Mouse (Mus musculus) hindbrain, embryonic 15.5 days (tissue): ENCODE data around the gene Cbs. TPM values are rescaled to one million over a fixed set of nuclear protein-coding genes. Genes with fewer than 3 reads are reported as not detected.

Experiments
- microRNA-seq: library from miRNA; unstranded; fragments of <30 nt; microRNA quantifications from one replicate; pipeline ENCODE4, GENCODE M21; 2016
- polyA plus RNA-seq: library from polyadenylated mRNA; unstranded; fragments of >200 nt; fragmentation: Nextera tagmentation; extraction: Ambion mirVana; gene quantifications from 2 replicates; pipeline ENCODE4 v1.2.1, GENCODE M21; 2015

Gene Cbs
- polyA plus RNA-seq, 1 experiment from 2014 or later = 8.9 TPM

Small RNA genes lying within 50 kb of the gene (microRNA-seq; reads per million reads assigned to microRNA genes)
- gene Gm24970 = not detected

Other genes with a start within 250 kb of the Cbs start
- gene Wdr4, start 117.3 kb downstream of the Cbs start, polyA plus RNA-seq = 37.2 and 38.1 TPM in 2 replicates
- 445 and 471 TPM in 2 replicates for gene Ndufv3, start 117.1 kb downstream of the Cbs start, polyA plus RNA-seq
- 33.9 and 36.7 TPM in 2 replicates for gene Pknox1, start 72.5 kb downstream of the Cbs start, polyA plus RNA-seq
- gene U2af1, start 21.7 kb upstream of the Cbs start, polyA plus RNA-seq = 196 and 202 TPM in 2 replicates
- gene Cryaa, start 40.6 kb upstream of the Cbs start, polyA plus RNA-seq = 0.49 and 0.50 TPM in 2 replicates
- 20.3 and 20.9 TPM in 2 replicates for gene Sik1, start 218.6 kb upstream of the Cbs start, polyA plus RNA-seq